Mouse (Mus musculus) frontal cortex, postnatal 25 days (tissue): ENCODE results near the gene Gal3st2.
"Not testable (repeated sequence)": the region's sequence is repeated elsewhere in the genome, so short reads cannot be mapped to it uniquely, and the experiment has no call there.

Experiments
- DNase-seq, 2 experiments: peaks; one replicate each; pipeline ENCODE4 v3.0.0; 2022; ENCODE audit warnings: low spot score in 2 of 2

Gal3st2 gene

DNA sequence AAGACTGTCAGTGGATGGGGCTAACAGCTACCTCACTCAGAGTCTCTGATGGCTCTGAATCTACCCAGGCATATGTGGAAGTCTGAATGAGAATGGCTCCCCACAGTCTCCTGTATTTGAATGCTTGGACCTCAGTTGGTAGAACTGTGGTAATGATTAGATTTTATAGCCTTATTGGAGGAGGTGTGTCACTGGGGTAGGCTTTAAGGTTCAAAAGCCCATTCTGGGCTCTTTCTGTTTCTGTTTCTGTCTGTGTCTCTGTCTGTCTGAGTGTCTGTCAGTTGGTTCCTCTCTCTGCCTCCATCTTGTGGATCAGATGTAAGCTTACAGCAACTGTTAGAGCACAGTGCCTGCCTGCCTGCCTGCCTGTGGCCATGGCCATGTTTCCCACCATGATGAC is 1.5 kb upstream of the Gal3st2 start:
- DNase-seq: no peak

DNA sequence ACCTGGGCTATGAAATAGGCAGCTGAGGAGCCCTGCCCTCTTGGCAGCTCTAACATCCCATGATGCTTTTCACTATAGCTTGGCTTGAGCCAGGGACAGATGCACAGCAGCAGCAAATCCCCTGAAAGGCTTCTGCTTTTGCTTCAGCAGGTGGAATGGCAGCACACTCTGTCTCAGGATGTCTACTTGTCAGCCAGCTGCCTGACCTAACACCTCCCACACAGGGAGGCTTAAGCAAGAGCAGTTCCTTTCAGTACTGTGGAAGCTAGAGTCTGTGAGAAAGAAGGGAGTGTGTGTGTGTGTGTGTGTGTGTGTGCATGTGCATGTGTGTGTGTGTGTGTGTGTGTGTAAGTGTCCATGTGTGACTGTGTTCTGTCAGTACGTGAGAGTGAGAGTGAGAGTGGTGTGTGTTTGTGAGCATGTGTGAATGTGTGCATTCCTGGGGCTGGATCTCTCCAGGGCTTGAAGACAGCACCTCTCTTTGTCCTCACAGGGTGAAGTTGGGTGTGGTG is 10.5 kb downstream of the Gal3st2 start:
- DNase-seq: not testable (repeated sequence)

DNA sequence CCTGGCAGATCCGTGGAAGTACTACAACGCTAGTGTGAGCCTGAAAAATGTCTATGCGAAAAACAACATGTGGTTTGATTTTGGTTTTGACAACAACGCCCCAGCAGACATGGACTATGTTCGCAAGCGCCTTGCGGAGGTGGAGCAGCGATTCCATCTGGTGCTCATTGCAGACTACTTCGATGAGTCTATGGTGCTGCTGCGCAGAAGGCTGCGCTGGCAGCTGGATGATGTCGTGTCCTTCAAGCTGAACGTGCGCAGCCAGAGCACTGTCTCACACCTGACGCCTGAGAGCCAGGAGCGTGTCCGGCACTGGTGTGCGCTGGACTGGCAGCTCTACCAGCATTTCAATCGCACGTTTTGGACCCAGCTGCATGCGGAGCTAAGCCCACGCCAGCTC is 13.3 kb downstream of the Gal3st2 start:
- not testable (repeated sequence) for DNase-seq

- DNase-seq: not testable (repeated sequence)
Measured at GRCm38 (mm10) chr1:93881778-93882177, 20.7 kb downstream of the Gal3st2 start.

DNA sequence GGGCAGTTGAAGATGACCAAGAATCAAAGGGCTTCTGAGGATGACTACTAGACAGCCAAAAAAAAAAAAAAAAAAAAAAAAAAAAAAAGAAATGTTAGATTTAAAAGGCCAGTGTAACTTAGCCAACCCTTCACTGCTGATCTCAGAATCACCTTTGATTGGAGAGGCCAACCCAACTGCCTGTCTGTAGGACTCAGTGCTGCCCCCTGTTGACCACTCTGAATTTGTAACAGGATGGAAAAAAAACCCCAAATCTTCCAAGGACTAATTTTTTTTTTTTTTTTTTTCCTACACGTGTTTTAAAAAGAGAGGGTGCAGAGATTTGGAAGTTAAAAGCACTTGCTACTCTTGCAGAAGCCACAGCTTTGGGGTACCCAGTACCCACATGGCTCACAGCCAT is 29.8 kb downstream of the Gal3st2 start:
- DNase-seq: not testable (repeated sequence)

DNA sequence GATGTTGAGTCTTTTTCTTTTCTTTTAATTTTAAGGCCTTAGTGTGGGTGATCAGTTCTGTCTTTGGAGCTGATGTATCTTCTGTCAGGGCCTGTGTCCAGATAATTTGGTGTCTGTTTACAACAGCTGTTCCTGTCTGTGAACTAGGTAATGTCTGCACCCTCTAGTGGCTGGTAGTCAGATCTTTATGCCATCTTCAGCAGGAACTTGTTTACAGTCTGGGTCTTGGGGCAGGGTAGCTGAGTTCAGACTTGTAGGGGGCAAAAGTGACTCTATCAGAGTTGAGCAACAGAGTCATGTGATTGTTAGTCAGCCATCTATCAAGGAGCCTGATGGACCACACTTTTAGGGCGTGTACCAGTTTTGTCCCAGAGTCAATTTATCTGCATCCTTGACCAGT is 36.3 kb downstream of the Gal3st2 start:
- DNase-seq: not testable (repeated sequence)

GRCm38 (mm10) chr1:93901291-93901690 is 40.2 kb downstream of the Gal3st2 start:
- DNase-seq: not testable (repeated sequence)

- not testable (repeated sequence) for DNase-seq
Measured at GRCm38 (mm10) chr1:93906690-93907089, 45.6 kb downstream of the Gal3st2 start.

GRCm38 (mm10) chr1:93908977-93909586 is 48.0 kb downstream of the Gal3st2 start:
- DNase-seq: not testable (repeated sequence)

DNA sequence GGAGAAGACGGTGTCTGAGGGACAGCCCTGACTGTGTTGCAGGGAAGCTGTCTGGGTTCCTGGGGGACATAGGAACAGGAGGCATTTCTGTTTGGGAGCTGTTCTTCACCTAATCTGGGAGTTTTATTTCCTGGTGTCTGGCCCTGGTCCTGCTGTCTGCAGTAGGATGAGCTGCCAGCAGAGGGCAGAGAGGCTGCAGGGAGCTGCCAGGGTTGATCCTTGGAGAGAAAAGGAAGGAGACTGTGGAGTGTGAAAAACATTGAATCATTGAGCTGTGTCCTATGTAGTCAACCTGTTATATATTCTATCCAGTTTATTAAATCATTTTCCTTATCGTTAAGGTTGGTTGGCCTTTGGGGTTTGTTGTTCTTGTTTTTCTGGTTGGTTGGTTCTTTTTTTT is 50.8 kb downstream of the Gal3st2 start:
- DNase-seq: not testable (repeated sequence)

DNA sequence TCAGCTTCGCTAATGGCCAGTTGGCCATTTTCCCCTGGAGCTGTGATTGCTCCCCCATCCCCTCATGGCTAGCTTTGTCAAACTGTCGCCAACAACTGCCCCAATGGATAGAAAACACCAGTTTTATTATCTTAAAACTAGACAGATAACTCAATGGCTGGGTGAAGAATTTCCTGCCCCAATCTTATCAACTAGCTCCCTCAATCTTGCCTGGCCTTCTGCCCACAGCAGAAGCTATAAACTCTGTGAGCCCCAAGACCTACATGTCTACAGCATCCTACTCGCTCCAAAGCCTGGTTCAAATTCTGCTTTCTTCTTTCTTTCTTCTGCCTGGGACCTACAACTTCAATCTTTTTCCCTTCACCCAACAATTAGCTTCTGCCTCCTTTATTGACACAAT is 56.1 kb downstream of the Gal3st2 start:
- DNase-seq: not testable (repeated sequence)

- not testable (repeated sequence) for DNase-seq
Measured at GRCm38 (mm10) chr1:93918011-93918410, 56.9 kb downstream of the Gal3st2 start, which contains the start of gene Gal3st2b. Gene Gal3st2b, plus strand, starts transcription at chr1:93918311.

DNA sequence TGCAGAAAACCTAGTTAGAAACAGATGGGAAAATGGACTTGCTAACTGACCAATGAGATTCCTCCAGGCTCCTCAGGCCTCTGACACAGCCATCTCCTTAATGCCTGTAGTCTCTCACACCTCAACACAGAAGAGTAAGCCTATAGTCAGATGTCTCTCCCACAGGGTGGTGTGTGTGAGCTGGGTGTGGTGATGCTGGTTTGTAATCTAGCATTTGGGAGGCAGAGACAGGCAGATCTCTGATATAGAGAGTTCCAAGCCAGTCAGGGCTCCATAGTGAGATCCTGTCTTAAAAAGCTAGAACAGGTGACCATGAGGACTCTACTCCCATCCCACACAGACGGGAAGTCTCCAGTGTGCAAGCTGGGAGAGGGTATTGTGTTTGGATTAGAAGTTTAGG is 57.7 kb downstream of the Gal3st2 start:
- not testable (repeated sequence) for DNase-seq

GRCm38 (mm10) chr1:93919321-93919720 is 58.2 kb downstream of the Gal3st2 start:
- not testable (repeated sequence) for DNase-seq

DNA sequence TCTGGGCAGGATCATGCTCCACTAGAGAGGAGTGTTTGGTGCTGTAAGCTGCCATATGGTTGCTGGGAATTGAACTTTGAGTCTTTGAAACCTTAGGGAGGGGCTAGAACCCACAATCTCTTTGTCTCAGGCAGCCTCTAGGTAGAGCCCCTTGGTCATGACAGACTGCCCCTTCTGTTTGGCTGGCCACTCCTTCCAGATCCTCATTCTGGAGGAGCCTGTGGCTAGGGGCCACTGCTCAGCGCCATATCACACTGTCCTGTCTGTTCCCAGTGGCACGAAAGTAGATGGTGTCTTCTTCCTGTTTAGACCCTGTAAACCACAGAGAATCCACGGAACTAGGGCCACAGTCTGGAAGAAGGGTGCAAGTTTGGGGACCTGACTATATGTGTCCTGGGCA is 61.5 kb downstream of the Gal3st2 start:
- not testable (repeated sequence) for DNase-seq

- not testable (repeated sequence) for DNase-seq
Measured at GRCm38 (mm10) chr1:93923098-93923497, 62.0 kb downstream of the Gal3st2 start.
